Mouse (Mus musculus): Measurements from ENCODE around the gene Sdcbp2.
A peak's percentile ranks its signal among the peaks of the same experiment; 100 is the strongest.
"Not testable (repeated sequence)": the region's sequence is repeated elsewhere in the genome, so short reads cannot be mapped to it uniquely, and the experiment has no call there.

Gene Sdcbp2

GRCm38 (mm10) chr2:151569452-151569851 is 3.0 kb upstream of the Sdcbp2 start:
- DNase-seq (ENCODE audit: low spot score in 2 of 2) = no peak

- DNase-seq (ENCODE audit: low spot score in 2 of 2) = no peak
These were observed 1.2 kb downstream of the Sdcbp2 start for GRCm38 (mm10) chr2:151573667-151574066.

GRCm38 (mm10) chr2:151574607-151575006 is 2.2 kb downstream of the Sdcbp2 start:
- no peak for DNase-seq (ENCODE audit: low spot score in 2 of 2)

DNA sequence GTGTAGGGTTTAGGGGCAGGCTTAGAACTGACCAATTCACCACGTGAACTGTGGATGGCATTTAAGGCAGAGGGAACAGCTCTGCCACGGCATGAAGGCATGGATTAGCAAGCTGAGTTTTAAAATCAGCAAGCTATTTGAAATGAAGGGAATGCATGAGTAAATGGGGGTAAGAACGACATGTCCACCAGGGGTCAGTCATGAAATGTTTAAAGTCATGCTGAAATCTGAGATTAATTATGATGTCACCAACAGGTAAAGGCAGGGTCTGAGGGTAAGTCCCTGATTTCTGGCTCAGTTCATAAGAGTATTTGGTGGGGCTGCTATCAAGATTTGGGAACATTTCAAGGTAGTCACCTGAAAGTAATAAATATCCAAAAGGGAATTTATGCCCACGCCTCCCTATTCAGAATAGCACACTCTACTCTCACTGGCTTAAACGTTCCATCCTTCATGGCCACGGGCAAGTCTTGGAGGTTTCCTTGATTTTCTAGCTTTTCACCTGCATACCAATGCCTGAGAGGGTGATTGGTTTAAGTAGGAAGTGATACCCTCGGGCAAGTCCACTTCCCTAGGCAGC is 2.8 kb downstream of the Sdcbp2 start:
- no peak for DNase-seq (ENCODE audit: low spot score in 2 of 2)

DNA sequence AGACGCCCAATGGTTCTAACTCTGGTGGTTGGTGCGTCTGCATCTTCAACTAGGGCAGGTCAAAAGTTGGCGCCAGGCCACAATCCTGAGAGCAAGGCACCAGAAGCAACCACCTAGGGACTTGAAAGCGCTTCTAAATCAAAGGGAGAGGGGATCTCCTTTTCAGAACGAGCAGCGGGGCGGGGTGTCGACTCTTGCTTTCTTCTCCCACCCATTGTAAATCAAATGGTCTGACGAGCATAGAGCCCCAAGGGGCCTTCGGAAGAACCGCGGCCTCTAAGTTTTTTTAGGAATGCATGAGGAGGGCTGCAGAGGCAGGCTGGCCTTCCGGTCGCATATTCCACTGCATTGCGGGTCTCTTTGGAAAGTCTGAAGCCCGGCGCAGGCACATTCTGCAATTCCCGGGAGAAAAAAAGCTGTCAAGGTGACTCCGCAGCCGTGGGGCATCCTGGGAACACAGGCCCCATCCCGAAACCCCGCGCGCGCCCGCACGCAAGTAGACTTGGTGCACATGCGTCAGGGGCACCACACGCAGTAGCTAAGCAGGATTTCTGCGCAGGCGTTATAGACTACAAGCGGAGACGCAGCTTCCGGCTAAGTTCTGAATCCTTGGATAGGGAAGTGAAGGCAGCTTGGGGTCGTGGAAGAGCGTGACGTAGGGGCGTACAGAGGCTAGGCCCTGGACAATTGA is 3.4 kb downstream of the Sdcbp2 start:
- peak; percentile 89 to 90 for DNase-seq (ENCODE audit: low spot score in 2 of 2)

- DNase-seq (ENCODE audit: low spot score in 2 of 2) = no peak
These were observed 6.8 kb downstream of the Sdcbp2 start for GRCm38 (mm10) chr2:151579183-151579582.

DNA sequence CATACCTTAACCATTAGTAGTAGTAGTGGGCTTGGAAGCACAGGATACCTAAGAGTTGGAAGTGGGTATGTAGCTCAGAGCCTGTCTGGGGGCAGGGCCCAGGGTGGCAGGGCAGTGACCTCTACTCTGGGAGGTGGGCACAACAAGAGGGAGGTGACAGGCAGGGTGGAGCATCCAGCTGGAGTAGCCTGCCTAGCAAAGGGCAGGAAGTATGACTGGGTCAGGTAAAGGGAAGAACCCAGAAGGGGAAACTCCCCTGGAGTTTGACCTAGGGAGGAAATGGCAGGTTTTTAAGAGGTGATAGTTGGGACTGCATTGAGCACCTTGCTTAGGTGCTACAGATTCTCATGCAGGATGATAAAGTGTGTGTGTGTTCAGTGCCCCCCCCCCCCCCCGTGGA is 8.5 kb downstream of the Sdcbp2 start:
- DNase-seq (ENCODE audit: low spot score in 2 of 2) = no peak

- DNase-seq (ENCODE audit: low spot score in 2 of 2) = no peak
These were observed 13.5 kb downstream of the Sdcbp2 start for GRCm38 (mm10) chr2:151585934-151586333.

- DNase-seq (ENCODE audit: low spot score in 2 of 2) = no peak
These were observed 14.4 kb downstream of the Sdcbp2 start for GRCm38 (mm10) chr2:151586807-151587206.

DNA sequence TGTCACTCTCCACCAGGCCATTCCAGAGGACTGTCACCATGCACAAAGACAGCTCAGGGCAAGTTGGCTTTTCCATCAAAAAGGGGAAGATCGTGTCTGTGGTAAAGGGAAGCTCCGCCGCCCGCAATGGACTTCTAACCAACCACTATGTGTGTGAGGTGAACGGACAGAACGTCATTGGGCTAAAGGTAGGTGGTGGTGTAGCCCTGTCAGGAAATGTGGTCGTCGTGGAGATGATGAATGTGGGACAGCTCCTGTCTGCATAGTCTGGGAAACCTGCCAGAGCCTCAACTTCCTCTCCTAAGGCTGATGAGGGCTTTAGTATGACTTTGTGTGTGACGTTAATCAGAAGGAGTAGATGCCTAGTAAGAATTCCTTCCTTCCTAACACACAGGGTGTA is 14.9 kb downstream of the Sdcbp2 start:
- no peak for DNase-seq (ENCODE audit: low spot score in 2 of 2)

DNA sequence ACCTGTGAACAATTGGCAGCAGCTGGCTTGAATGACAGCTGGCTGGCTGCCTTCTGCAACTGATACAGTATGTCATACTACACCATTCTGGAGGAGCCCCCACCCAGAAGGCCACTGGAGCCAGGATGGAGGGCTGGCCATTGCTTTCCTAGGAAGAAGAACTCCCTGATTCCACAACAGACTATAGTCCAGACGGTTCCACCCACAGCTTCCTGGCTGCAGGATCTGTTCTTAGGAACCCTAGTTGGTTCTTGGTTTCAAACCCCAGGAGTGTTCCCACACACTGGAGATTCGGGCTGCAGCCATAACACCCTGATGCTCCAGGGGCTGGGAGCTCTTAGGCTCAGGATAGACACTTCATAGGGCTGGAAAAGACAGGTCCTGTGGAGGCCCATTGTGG is 25.6 kb downstream of the Sdcbp2 start:
- no peak for DNase-seq (ENCODE audit: low spot score in 2 of 2)

GRCm38 (mm10) chr2:151602106-151602505 is 29.7 kb downstream of the Sdcbp2 start:
- DNase-seq (ENCODE audit: low spot score in 2 of 2) = no peak

- no peak for DNase-seq (ENCODE audit: low spot score in 2 of 2)
These were observed 31.2 kb downstream of the Sdcbp2 start for GRCm38 (mm10) chr2:151603630-151604029.

DNA sequence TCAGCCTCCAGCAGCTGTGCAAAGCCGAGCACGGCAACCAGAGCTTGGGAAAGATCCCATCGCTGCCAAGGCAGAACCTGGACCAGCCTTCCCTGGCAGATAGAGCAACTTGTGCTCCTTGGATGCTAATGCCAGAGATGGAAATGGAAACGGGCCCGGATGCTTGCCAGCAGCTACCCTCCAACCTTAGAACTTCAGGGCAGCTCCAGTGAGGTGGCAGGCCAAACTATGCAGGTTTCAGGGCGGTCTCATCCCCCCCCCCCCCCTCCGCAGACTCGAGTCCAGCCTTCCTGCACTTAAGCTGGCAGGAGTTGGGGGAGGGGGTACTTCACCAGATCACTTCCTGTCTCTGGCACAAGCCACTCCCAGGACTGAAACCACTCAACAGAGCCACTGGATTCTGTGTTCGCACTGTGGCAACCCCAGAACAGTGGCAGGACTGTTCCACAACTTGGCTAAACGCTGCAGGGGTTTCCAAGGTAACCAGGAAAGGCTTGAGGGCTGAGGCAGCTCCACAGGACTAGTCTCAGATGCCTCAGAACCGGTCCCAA is 33.1 kb downstream of the Sdcbp2 start:
- peak; percentile 64 to 76 for DNase-seq (ENCODE audit: low spot score in 2 of 2)

DNA sequence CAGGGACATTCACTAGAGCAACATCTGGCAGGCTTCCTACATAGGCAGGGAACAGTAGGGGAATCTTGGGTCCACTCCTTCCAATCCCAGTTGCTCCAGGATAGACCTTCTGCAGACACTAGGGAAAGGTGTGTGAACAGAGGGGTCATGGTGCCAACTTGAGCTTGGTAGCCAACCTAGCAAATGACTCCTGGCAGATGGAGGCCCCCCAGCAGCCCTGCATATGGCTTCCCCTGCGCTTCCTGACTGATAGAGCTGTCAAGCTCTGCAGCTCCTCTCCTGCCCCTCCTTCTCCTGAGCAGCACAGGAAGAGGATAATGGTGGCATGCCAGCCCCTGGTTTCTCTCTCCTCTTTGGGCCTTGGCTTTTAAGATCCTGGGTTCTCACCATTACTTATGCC is 36.0 kb downstream of the Sdcbp2 start:
- no peak for DNase-seq (ENCODE audit: low spot score in 2 of 2)

GRCm38 (mm10) chr2:151609974-151610373 is 37.6 kb downstream of the Sdcbp2 start:
- no peak for DNase-seq (ENCODE audit: low spot score in 2 of 2)

DNA sequence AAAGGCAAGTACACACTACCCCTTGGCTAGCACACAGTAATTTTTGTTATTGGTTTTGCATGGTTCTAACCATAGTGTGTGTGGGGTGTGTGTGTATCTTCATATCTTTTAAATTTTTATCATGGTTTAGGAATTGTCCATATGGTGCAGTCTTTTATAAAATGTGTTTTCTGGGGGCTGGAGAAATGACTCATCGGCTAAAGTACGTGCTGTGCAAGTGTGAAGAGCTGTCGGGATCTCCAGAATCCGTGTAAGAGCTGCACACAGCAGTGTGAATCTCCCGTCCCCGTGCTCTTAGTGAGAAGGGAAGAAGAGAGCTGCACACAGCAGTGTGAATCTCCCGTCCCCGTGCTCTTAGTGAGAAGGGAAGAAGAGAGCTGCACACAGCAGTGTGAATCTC is 43.4 kb downstream of the Sdcbp2 start:
- not testable (repeated sequence) for DNase-seq (ENCODE audit: low spot score in 2 of 2)

- DNase-seq (ENCODE audit: low spot score in 2 of 2) = no peak
These were observed 44.3 kb downstream of the Sdcbp2 start for GRCm38 (mm10) chr2:151616551-151617329.

DNA sequence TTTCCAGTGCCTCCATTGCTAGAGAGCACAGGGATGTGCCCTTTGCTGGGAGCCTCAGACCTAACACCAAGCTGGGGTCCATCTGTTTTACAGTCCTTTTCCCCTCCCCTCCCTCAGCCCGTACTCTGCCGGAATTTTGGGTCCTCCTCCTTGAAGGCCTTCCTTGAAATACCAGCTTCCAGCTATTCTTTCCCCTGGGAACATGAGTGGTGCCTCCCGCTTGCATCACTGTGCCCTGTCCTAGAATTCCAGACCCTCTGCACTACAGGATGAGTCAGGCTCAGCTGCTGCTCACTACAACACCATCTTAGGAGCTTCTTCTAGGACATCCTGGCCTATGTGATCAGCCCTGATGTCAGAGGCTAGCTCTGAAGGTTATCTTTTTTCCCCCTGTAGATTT is 51.4 kb downstream of the Sdcbp2 start:
- DNase-seq (ENCODE audit: low spot score in 2 of 2) = no peak

- no peak for DNase-seq (ENCODE audit: low spot score in 2 of 2)
These were observed 53.9 kb downstream of the Sdcbp2 start for GRCm38 (mm10) chr2:151626296-151626695.

- no peak for DNase-seq (ENCODE audit: low spot score in 2 of 2)
These were observed 55.6 kb downstream of the Sdcbp2 start for GRCm38 (mm10) chr2:151628011-151628410.

GRCm38 (mm10) chr2:151629310-151629709 is 56.9 kb downstream of the Sdcbp2 start:
- no peak for DNase-seq (ENCODE audit: low spot score in 2 of 2)
